Mouse (Mus musculus) myocyte (in vitro differentiated cells): ENCODE data around the gene Rnf216. TPM values are rescaled to one million over a fixed set of nuclear protein-coding genes. Genes with fewer than 3 reads are reported as not detected.

Experiments
- H3K27me3 ChIP-seq: one replicate; pipeline ENCODE4 v1.6.1; 2011; ENCODE audit not compliant: control insufficient read depth, insufficient read depth, insufficient read length
- H3K36me3 ChIP-seq: one replicate; pipeline ENCODE4 v1.6.1; 2011; ENCODE audit not compliant: control insufficient read depth, insufficient read depth
- H3K4me2 ChIP-seq: one replicate; pipeline ENCODE4 v1.6.1; 2011; ENCODE audit warnings: low read depth, control low read depth
- H3K4me3 ChIP-seq: one replicate; pipeline ENCODE4 v1.5.1; 2011; ENCODE audit warnings: mild to moderate bottlenecking, control low read depth, moderate library complexity
- H3K79me2 ChIP-seq: one replicate; pipeline ENCODE4 v1.6.1; 2011; ENCODE audit not compliant: control insufficient read depth, insufficient read depth
- H3ac ChIP-seq: one replicate; pipeline ENCODE4 v1.6.1; 2011; ENCODE audit not compliant: control insufficient read depth, insufficient read length
- CEBPB ChIP-seq: IDR thresholded peaks from 2 replicates; pipeline ENCODE4 v1.6.1; 2011; ENCODE audit warnings: mild to moderate bottlenecking, moderate library complexity; ENCODE audit not compliant: poor library complexity, insufficient read depth, severe bottlenecking
- E2F4 ChIP-seq: IDR thresholded peaks from one replicate; pipeline ENCODE4 v1.6.1; 2011; ENCODE audit warnings: mild to moderate bottlenecking, control low read depth, moderate library complexity; ENCODE audit not compliant: insufficient read depth
- MAX ChIP-seq: IDR thresholded peaks from one replicate; pipeline ENCODE4 v1.6.1; 2011; ENCODE audit warnings: low read depth, mild to moderate bottlenecking, control low read depth
- MYOD1 ChIP-seq, 3 experiments: IDR thresholded peaks; one replicate each; pipeline ENCODE4 v1.6.1; 2011; ENCODE audit warnings: control low read depth in 2 of 3, low read depth in 2 of 3, mild to moderate bottlenecking in 2 of 3, moderate library complexity in 1 of 3; ENCODE audit not compliant: insufficient read length in 2 of 3, control insufficient read depth in 1 of 3
- MYOG ChIP-seq, 3 experiments: IDR thresholded peaks; one replicate each; pipeline ENCODE4 v1.6.1; 2011; ENCODE audit warnings: control low read depth in 2 of 3, low read depth in 2 of 3, mild to moderate bottlenecking in 2 of 3; ENCODE audit not compliant: insufficient read length in 2 of 3, control insufficient read depth in 1 of 3, insufficient read depth in 1 of 3
- POLR2A ChIP-seq: IDR thresholded peaks from one replicate; pipeline ENCODE4 v1.6.1; 2011; ENCODE audit warnings: low read depth, mild to moderate bottlenecking, control low read depth, moderate library complexity; ENCODE audit not compliant: insufficient read length
- POLR2AphosphoS2 ChIP-seq: IDR thresholded peaks from one replicate; pipeline ENCODE4 v1.6.1; 2011; ENCODE audit warnings: low read depth, control low read depth; ENCODE audit not compliant: insufficient read length
- REST ChIP-seq: IDR thresholded peaks from one replicate; pipeline ENCODE4 v1.6.1; 2011; ENCODE audit warnings: mild to moderate bottlenecking, control low read depth, moderate library complexity; ENCODE audit not compliant: insufficient read depth, insufficient read length
- SRF ChIP-seq: IDR thresholded peaks from one replicate; pipeline ENCODE4 v1.6.1; 2011; ENCODE audit warnings: low read depth; ENCODE audit not compliant: control insufficient read depth, insufficient read length
- TCF12 ChIP-seq: IDR thresholded peaks from one replicate; pipeline ENCODE4 v1.6.1; 2011; ENCODE audit warnings: mild to moderate bottlenecking, control low read depth; ENCODE audit not compliant: poor library complexity, insufficient read depth, severe bottlenecking
- TCF3 ChIP-seq: IDR thresholded peaks from one replicate; pipeline ENCODE4 v1.6.1; 2011; ENCODE audit warnings: low read depth, control low read depth; ENCODE audit not compliant: insufficient read length
- USF1 ChIP-seq: IDR thresholded peaks from one replicate; pipeline ENCODE4 v1.6.1; 2011; ENCODE audit warnings: low read depth, mild to moderate bottlenecking, control low read depth, moderate library complexity
- polyA plus RNA-seq: library from polyadenylated mRNA; unstranded; fragments of >200 nt; fragmentation: generic; extraction: Trizol; gene quantifications from one replicate; pipeline ENCODE4 v1.2.1, GENCODE M21; 2012; ENCODE audit warnings: missing spikeins

Gene Rnf216
- polyA plus RNA-seq, 1 experiment, result 15.9 TPM

GRCm38 (mm10) chr5:143031681-143032080 is 81.1 kb downstream of the Rnf216 start:
- Histone ChIP-seq H3K27me3 (no peaks in the 10 kb centered on the region), H3K36me3 (no peaks in the 10 kb centered on the region), H3K79me2 (no peaks in the 10 kb centered on the region), H3K4me2 (peak overlapping the region; percentile 53), H3K4me3 (no peak overlapping the region), H3ac (no peak overlapping the region)
- TF ChIP-seq POLR2A, result no peak
- TF ChIP-seq TCF12, result no peak
- TF ChIP-seq MYOG (IDR thresholded peaks at IDR 0.05; ENCODE audit: control insufficient read depth in 1 of 3, insufficient read depth in 1 of 3, insufficient read length in 2 of 3, low read depth in 2 of 3), result no peak
- no peak for TF ChIP-seq E2F4
- no peak for TF ChIP-seq USF1
- no peak for TF ChIP-seq MAX
- TF ChIP-seq POLR2AphosphoS2, result no peak
- TF ChIP-seq SRF, result no peak
- TF ChIP-seq MYOD1 (IDR thresholded peaks at IDR 0.05; ENCODE audit: control insufficient read depth in 1 of 3, insufficient read length in 2 of 3, low read depth in 2 of 3), result no peak
- TF ChIP-seq CEBPB, result no peak
- TF ChIP-seq REST, result no peak
- no peak for TF ChIP-seq TCF3

GRCm38 (mm10) chr5:143031193-143031592 is 81.6 kb downstream of the Rnf216 start:
- Histone ChIP-seq H3ac (no peak overlapping the region), H3K4me2 (peak overlapping the region; percentile 53), H3K4me3 (no peak overlapping the region), H3K27me3 (no peaks in the 10 kb centered on the region), H3K79me2 (no peaks in the 10 kb centered on the region), H3K36me3 (no peaks in the 10 kb centered on the region)
- TF ChIP-seq SRF, result no peak
- no peak for TF ChIP-seq E2F4
- TF ChIP-seq POLR2AphosphoS2, result no peak
- TF ChIP-seq USF1, result no peak
- no peak for TF ChIP-seq TCF3
- TF ChIP-seq MAX, result no peak
- TF ChIP-seq CEBPB, result no peak
- TF ChIP-seq MYOD1 (IDR thresholded peaks at IDR 0.05; ENCODE audit: control insufficient read depth in 1 of 3, insufficient read length in 2 of 3, low read depth in 2 of 3), result no peak
- TF ChIP-seq TCF12, result no peak
- TF ChIP-seq REST, result no peak

GRCm38 (mm10) chr5:143023887-143024286 is 88.9 kb downstream of the Rnf216 start:
- H3K27me3 ChIP-seq, result no peaks in the 10 kb centered on the region
- H3K36me3 ChIP-seq, result no peaks in the 10 kb centered on the region
- TF ChIP-seq TCF12, result no peak
- TF ChIP-seq POLR2AphosphoS2, result no peak
- no peak for TF ChIP-seq USF1
- TF ChIP-seq MYOG (IDR thresholded peaks at IDR 0.05; ENCODE audit: control insufficient read depth in 1 of 3, insufficient read depth in 1 of 3, insufficient read length in 2 of 3, low read depth in 2 of 3), result no peak
- TF ChIP-seq MYOD1 (IDR thresholded peaks at IDR 0.05; ENCODE audit: control insufficient read depth in 1 of 3, insufficient read length in 2 of 3, low read depth in 2 of 3), result no peak
- TF ChIP-seq MAX, result no peak
- no peak for TF ChIP-seq POLR2A
- TF ChIP-seq TCF3, result no peak
- no peak for TF ChIP-seq E2F4
- no peak for TF ChIP-seq REST
- no peak for TF ChIP-seq SRF
- TF ChIP-seq CEBPB, result no peak
- no peak overlapping the region for H3K4me3 ChIP-seq
- no peaks in the 10 kb centered on the region for H3K79me2 ChIP-seq
- no peak overlapping the region for H3ac ChIP-seq
- no peak overlapping the region for H3K4me2 ChIP-seq

- no peak for TF ChIP-seq MAX
- TF ChIP-seq REST, result no peak
- TF ChIP-seq POLR2A, result no peak
- TF ChIP-seq SRF, result no peak
- no peak for TF ChIP-seq MYOD1 (IDR thresholded peaks at IDR 0.05; ENCODE audit: control insufficient read depth in 1 of 3, insufficient read length in 2 of 3, low read depth in 2 of 3)
- no peak for TF ChIP-seq TCF3
- no peak for TF ChIP-seq E2F4
- no peak for TF ChIP-seq USF1
- TF ChIP-seq TCF12, result no peak
- no peak for TF ChIP-seq POLR2AphosphoS2
- no peaks in the 10 kb centered on the region for H3K79me2 ChIP-seq
- no peaks in the 10 kb centered on the region for H3K27me3 ChIP-seq
- H3K4me3 ChIP-seq, result no peak overlapping the region
- H3K36me3 ChIP-seq, result no peaks in the 10 kb centered on the region
- no peak overlapping the region for H3ac ChIP-seq
- H3K4me2 ChIP-seq, result no peak overlapping the region
Measured at GRCm38 (mm10) chr5:143022956-143023355, 89.8 kb downstream of the Rnf216 start.

GRCm38 (mm10) chr5:143017401-143017800 is 95.4 kb downstream of the Rnf216 start:
- H3K36me3 ChIP-seq, result peaks cover 15% of the 10 kb centered on the region
- H3K79me2 ChIP-seq, result no peaks in the 10 kb centered on the region
- H3K4me3 ChIP-seq, result no peak overlapping the region
- H3ac ChIP-seq, result no peak overlapping the region
- no peaks in the 10 kb centered on the region for H3K27me3 ChIP-seq
- TF ChIP-seq REST (no peak), POLR2A (no peak), MYOG (IDR thresholded peaks at IDR 0.05; ENCODE audit: control insufficient read depth in 1 of 3, insufficient read depth in 1 of 3, insufficient read length in 2 of 3, low read depth in 2 of 3) (no peak), MAX (no peak), TCF3 (no peak), E2F4 (no peak), USF1 (no peak), POLR2AphosphoS2 (no peak)
- H3K4me2 ChIP-seq, result no peak overlapping the region
